Mouse (Mus musculus) ovary, adult 18-20 months (tissue): Measurements from ENCODE around the gene Ccdc134.
"Not testable (repeated sequence)": the region's sequence is repeated elsewhere in the genome, so short reads cannot be mapped to it uniquely, and the experiment has no call there.

Experiments used
- DNase-seq: peaks from one replicate; pipeline ENCODE4 v3.0.0; 2022; ENCODE audit warnings: low spot score, mixed read lengths

The Ccdc134 gene

DNA sequence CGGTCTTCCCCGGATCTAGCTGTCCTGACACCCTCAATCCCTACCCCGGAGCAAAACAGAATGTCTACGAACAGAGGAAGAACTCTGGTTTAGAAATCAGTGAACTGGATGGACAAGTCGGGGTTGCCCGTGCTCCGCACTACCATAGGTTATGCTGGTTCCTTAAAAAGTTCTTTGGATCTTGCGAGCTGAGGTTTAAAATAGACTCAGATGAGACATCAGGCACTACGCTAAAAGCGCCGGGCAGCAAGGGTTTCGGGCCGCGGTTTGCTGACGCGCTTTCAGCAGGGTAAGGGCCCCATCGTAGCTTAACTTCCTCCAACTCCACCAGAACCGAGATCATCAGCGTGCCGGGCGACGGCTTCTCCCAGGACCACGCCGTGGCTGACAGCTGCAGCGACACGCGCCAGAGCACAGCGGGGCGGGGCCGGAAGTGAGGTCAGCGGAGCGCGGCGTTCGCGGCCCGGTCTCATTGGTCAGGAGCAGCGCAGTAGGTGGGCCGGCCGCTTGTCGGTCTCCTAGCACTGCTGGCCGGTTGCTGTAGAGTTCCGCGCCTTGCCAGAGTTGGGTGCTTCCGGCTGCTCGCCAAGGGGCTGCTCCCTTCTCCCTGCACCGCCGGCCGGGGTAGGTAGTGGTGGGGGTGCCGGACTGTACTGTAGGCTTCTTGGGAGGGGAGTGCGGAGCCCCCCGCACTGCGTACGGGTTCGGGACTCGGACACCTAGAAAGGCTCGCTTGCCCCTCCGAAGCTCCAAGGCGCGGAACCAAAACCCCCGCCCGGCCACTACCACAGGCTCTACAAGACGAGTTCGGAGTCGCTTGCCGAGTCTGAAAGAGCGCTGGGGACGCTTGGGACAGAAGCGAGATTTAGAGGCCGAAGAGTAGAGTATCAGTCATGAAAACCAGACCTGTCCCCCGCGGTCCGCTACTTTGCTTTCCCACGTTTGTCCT, at the start of gene Ccdc134:
Gene Ccdc134 (plus strand): TSS at position 497 of the 949 bp plus-strand sequence.
- peak; percentile 90 for DNase-seq

DNA sequence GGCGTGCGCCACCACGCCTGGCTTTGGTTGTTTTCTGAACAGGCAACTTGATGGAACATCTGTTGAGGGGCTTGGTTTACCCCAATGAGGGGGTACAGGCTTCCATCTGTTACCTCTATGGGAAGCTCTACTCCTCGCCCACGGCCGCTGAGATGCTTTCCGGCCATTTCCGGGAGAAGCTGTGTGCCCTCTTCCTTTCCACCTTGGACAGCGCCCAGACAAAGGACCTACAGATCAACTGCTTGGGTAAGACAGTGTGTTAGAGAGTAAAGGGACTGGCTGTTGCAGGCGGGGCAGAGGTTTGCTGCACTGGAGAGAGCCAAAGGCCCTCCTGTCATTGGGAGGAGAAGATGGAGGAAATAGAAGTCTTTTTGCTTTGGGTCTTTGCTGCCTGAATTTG, 47.8 kb upstream of the Ccdc134 start:
- no peak for DNase-seq

DNA sequence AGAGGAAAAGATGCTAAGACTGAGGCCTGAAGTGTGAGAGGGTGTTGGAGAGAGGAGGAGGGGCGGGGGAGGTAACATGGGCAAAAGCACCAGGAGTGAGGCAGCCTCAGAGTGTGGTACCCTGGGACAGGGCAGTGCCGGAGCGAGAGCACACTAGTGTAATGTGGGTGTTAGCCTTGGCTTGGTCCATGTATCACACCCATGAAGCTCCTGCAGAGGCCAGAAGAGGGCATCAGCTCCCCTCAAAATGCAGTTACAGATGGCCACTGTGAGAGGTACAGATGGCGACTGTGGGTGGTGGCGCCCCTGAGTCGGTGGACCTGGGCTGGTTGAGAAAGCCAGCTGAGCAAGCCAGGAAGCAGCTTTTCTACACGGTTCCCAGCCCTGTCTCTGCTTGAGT, 46.6 kb upstream of the Ccdc134 start:
- DNase-seq: no peak

DNA sequence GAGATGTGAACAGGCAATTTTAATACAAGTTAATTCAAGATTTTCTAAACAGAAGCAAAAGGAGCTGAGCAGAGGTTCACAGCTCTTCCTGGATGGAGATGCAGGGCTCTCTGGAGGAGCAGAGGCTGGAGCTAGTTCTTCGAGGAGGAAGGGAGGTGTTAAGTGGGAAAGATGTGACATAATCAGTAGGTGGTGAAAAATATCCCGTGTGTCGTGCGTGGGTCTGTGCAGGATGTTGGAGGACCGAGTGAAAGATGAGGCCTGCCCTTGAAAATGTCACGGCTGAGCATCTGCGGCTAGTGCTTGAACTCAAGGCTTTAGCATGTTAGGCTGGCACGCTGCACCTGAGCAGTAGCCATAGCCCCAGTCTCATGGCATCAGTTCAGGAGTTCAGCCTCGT, 42.1 kb upstream of the Ccdc134 start:
- DNase-seq: no peak

- DNase-seq: no peak
Measured at GRCm38 (mm10) chr15:82086131-82086530, 41.6 kb upstream of the Ccdc134 start.

DNA sequence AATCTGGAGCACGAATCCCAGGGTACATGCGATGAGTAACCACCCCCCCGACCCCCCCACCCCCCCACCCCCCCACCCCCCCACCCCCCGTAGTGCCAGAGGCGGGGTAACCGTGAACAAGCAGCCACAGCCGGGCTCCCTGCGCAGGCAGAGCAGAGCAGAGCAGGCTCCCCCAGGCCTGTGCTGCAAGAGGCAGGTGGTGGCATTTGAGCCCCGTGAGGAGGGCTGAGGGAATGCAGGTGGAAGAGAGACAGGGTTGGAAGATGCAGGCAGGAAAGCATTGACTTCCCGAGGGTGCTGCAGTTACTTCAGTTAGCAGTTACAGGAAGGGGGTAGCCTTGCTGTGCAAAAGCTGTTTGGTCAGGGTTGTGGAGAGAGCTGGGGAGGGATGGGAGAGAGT, 40.5 kb upstream of the Ccdc134 start:
- no peak for DNase-seq

- DNase-seq: no peak
Measured at GRCm38 (mm10) chr15:82091061-82091460, 36.7 kb upstream of the Ccdc134 start.

DNA sequence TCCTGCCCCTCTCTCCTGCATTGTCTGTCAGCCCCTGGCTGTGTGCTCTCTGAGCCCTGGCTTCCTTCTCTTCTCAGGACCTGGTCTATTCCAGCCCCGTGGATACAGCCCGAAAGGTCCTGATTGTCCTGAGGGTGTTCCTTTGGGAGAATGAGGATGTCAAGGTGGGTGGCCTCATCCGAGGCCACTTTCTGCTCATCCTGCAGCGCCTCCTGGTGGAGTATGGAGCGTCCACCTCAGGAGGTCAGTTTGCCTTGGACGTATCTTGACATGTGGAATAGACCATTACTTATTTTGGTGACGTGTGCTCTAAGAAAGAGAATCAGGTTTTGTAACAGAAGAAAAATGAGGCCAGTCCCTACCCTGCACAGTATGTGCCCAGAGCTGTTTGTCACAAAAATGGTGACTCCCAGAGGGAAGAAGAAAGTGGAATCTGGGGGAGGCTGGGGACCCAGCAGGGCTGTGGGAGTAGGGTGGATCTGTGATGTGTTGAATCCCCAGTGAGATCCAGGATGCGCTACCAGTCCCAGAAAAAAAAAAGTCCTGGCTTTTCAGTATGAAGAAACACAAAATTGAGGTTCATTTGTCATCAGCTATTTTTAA, 20.7 kb upstream of the Ccdc134 start:
- DNase-seq: no peak

GRCm38 (mm10) chr15:82120544-82120943, 7.2 kb upstream of the Ccdc134 start:
- no peak for DNase-seq

DNA sequence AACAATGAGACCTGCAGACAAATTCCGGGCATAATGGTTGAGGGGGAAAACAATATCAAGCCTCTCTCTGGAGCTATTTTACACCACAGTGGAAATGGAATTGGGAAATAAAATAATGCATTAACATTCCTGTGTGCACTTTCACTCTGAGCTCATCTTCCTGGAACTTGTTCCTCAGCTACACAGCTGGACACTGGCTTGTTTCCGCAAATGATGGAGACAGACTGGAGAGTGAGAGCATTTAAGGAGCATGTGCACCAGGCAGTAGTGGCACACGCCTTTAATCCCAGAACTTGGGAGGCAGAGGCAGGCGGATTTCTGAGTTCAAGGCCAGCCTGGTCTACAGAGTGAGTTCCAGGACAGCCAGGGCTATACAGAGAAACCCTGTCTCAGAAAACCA, 1.0 kb upstream of the Ccdc134 start:
- not testable (repeated sequence) for DNase-seq

DNA sequence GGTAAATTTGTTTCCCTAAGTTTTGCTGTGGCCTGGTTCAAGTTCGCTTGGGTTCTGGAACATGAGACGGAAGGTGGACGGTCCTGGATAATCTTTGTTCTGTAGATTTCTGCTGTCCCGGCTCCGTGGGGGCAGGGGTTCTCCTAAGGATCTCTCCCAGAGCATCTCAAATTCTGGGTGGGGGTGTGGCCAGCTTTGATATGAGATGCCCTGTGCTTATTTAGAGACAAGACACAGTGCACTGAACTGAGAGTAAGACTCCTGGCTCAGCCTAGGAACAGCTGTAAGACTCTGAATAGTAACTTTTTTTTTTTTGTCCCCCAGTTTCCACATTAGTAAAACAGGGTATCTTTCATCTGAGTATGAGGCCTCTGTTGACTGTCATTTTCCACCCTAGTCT, 676 bp downstream of the Ccdc134 start:
- no peak for DNase-seq

GRCm38 (mm10) chr15:82130599-82130998, 2.9 kb downstream of the Ccdc134 start:
- DNase-seq: no peak

DNA sequence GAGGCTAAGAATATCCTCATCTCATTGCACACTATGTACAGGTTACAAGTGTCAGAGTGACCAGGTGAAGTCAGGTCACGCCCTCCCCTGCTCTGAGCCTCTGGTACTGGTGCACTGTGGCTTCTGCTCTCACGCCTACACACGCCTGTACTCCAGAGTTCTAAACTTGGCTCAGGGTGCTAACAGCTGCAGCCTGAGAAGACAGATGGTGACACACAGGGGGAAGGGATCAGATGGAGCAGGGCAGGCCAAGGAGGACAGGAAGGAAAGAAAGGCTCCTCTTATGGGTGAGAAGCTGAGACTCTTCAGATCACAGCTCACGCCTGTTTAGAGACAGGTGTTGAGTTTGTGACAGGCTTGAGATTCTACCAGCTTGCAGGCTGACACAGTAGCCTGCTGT, 7.7 kb downstream of the Ccdc134 start:
- DNase-seq: no peak

GRCm38 (mm10) chr15:82138565-82138964, 10.8 kb downstream of the Ccdc134 start:
- DNase-seq: peak; percentile 32

GRCm38 (mm10) chr15:82139196-82139595, 11.5 kb downstream of the Ccdc134 start:
- DNase-seq: no peak

DNA sequence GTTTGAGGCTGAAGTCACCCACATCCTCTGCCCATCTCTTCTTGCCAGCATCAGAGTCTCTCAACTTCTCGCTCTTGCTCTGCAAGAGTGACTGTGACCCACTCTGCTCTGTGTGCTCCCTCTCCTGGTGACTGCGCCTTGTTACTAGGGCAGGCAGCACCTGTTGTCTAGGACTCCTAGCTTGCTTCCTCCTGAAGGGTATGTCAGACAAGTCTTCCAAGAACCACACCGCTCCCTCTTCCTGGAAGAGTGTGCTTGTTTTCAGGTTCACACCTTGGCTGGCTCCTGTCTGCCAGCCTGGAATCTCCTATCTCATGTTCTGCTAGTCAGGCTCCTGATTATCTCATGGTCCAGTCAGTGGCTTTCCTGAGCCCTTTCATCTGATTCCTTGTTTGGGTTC, 12.6 kb downstream of the Ccdc134 start:
- DNase-seq: no peak

DNA sequence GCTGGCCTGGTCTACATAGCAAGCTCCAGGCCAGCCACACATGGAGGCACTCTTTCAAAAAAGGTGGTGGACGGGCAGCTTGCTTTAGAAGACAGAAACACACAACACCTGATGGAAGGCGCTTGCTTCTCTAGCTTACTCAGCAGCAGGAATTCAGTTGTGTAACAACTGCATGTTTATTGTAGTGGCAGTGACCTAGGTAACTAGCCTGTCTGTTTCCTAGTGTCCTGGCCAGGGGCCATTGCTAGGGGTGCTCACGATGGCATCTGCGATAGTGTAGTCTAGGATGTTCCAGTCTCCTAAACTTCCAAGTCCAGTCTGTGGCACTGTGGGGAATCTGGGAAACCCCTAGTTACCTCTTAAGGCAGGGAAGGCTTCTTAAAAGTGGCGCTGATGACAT, 16.4 kb downstream of the Ccdc134 start:
- DNase-seq: no peak

DNA sequence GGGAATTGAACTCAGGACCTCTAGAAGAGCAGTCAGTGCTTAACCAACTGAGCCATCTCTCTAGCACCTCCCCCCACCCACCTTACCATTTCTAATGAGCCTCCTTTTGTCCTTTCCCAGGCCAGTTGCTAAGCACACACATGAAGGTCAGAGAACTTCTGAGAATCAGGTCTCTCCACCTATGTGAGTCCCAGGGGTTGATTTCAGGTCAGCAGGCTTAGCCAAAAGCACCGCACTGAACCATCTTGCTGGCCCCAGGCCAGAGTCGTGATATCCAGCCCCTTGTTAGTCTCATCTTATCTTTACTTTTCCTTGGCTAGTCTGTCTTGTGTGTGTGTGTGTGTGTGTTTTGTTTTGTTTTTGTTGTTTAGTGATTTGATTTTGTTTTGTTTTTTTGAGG, 17.7 kb downstream of the Ccdc134 start:
- DNase-seq: no peak

DNA sequence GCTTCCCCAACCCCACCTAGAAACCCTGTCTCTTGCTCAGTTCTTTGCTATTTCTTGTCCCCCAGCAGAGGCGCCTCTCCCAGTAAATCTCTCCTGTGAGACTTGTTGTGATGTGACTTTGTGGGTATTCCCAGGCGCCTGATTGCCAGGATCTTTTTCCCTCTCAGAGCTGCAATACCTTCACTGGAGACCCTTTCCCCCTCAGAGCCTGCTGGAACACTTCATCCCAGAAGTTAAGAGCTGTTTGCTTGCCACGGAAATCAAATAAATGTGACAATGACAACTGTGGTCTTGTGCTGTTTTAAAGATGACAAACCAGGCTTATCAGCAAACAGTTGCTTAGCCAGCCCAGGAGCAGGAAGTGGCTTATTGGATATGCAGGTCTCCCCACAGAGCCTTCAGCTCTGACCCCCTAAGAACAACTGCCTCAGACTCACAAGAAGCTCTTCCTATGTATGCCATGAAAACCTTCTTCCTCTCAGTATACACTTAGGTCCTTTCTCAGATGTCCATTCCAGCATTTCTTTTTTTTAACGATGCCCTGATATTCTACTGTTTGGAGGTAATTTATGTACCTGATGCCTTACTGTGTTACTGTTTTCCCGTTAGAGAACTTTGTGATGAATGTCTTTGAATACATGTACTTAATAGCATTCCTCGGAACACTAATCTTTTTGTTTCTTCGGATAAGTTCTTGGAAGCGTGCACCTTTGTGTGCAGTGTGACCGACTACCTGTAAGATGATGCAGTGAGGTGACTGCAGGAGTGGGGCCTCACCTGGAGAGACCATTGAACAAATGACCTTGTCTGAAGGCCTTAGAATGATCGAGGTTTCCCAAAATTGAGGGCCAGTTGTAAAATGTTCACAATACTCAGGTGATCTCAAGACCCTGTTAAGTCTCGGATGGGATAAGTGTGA, 18.4 kb downstream of the Ccdc134 start:
- no peak for DNase-seq

DNA sequence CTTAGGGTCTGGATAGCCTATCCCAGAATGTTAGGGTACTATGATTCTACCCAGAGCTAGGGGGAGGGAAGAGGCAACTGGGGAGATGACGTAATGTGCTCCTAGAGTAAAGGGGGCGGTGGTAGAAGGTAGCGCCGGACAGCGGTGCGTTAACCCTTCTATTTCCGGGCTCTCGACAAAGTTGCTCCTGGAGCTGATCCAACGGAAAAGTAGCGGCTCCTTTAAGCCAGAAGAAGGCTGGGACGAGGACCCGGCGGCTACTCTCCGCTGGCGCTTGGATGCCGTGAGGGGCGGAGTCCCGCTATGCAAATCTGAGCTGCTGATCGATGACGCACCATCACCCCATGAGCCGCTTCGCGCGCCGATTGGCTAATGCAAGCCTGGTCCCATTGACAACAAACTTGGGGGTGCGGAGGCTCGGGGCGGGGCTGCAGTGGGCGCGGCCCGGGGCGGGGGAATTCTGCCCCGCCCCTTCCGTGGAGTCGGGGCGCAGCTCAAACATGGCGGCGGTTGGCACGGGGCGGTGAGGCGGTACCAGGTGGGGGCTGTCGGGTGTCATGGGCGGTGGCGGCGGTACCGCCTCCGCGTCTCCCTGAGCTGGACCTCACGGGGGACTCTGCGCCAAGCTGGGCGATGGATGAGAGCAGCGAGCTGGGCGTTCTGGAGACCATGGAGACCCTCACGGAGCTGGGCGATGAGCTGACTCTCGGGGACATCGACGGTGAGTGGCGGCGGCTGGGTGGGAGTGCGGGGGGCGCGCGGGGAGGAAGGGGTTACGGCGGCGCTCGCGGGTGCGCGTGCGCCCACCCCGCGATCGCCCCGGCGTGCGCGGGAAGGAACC, 19.3 kb downstream of the Ccdc134 start, which contains the start of gene Srebf2:
Gene Srebf2 (plus strand): TSS at position 412 of the 841 bp plus-strand sequence.
- peak; percentile 99 for DNase-seq

GRCm38 (mm10) chr15:82147611-82148111, 19.9 kb downstream of the Ccdc134 start:
- peak; percentile 24 for DNase-seq
